Mouse (Mus musculus) heart, adult 11 months (tissue): ENCODE results near the gene Agpat4.

Source experiments
- DNase-seq: peaks from one replicate; pipeline ENCODE4 v3.0.0; 2022

The Agpat4 gene

GRCm38 (mm10) chr17:12232724-12233123, 114.2 kb downstream of the Agpat4 start:
- DNase-seq: no peak

GRCm38 (mm10) chr17:12240701-12241100, 122.2 kb downstream of the Agpat4 start:
- DNase-seq: peak; percentile 72

DNA sequence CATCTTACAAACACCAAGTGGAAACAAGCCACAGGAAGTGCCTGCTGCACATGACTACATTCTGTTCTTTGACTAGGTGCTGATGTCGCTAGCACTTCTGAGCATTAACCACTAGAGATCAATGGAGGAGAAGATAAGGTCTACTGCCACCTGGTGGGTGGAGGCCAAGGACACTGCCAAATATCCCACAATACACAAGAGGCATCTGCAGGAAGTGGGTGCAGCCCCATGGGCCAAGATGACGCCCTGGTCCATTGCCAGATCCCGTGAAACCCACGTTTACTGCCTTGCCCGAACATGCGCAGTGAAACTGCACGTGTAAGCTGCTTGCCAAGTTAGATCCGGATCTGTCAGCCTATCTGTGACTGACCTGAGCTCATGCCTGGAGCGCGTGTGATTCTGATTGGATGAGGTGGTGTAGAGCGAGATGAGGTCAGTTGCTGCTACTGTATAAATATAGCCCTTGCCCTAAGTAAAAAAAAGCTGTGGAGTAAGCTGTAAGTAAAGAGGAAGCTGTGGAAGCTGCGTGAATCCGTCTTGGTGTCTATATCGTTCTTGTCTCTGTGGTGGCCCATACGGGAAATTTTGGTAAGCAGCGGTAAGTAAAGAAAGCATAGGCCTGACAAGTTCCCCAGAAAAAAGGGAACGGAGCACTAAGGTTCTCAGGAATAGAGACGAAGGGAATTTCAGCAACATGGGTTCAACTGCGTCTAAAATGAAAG, 131.4 kb downstream of the Agpat4 start:
- peak; percentile 97 for DNase-seq

- peak; percentile 74 for DNase-seq
These were observed 132.1 kb downstream of the Agpat4 start for GRCm38 (mm10) chr17:12250581-12250980.

DNA sequence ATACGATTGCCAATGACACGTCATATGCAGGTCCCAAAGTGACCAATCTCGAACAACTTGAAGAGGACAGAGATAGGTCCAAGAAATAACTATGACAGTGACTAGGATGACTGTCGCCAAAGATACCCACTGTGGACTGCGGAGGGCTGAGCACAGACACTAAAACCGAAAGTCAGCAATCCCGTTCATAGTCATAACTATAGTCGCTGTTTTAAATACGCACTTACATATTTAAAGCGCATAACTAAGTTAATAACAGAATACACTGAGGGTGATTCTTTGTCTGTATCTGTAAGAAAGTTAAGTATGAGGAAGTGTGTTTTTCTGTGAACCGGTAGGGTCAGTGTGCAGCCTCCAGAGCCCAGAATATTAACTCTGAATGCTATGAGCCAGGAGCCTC, 137.6 kb downstream of the Agpat4 start:
- no peak for DNase-seq

GRCm38 (mm10) chr17:12258517-12258916, 140.0 kb downstream of the Agpat4 start:
- no peak for DNase-seq

GRCm38 (mm10) chr17:12259957-12260356, 141.5 kb downstream of the Agpat4 start:
- DNase-seq: peak; percentile 95

- DNase-seq: no peak
These were observed 142.9 kb downstream of the Agpat4 start for GRCm38 (mm10) chr17:12261376-12261775.

GRCm38 (mm10) chr17:12261887-12262286, 143.4 kb downstream of the Agpat4 start:
- DNase-seq: no peak

GRCm38 (mm10) chr17:12262851-12263250, 144.3 kb downstream of the Agpat4 start:
- DNase-seq: peak; percentile 61

DNA sequence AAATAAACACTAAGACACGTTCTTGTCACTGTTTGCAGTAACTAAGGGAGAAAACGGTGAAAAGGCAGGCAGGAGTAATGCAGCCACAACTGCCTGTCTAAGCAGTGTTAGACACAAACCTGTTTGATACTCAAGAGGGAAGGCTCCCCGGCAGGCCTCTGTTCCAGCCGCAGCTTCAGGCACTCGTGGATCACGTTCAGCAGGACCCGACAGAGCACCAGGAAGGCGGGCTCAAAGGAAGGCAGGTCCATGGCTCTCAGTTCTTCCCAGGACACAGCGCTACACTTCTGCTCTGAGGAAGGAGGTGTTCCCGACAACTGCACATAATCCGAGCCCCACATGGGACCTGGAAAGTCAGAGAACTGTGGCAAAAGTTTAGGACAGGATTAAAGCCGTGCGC, 145.3 kb downstream of the Agpat4 start:
- DNase-seq: no peak

- no peak for DNase-seq
These were observed 145.8 kb downstream of the Agpat4 start for GRCm38 (mm10) chr17:12264293-12264692.

DNA sequence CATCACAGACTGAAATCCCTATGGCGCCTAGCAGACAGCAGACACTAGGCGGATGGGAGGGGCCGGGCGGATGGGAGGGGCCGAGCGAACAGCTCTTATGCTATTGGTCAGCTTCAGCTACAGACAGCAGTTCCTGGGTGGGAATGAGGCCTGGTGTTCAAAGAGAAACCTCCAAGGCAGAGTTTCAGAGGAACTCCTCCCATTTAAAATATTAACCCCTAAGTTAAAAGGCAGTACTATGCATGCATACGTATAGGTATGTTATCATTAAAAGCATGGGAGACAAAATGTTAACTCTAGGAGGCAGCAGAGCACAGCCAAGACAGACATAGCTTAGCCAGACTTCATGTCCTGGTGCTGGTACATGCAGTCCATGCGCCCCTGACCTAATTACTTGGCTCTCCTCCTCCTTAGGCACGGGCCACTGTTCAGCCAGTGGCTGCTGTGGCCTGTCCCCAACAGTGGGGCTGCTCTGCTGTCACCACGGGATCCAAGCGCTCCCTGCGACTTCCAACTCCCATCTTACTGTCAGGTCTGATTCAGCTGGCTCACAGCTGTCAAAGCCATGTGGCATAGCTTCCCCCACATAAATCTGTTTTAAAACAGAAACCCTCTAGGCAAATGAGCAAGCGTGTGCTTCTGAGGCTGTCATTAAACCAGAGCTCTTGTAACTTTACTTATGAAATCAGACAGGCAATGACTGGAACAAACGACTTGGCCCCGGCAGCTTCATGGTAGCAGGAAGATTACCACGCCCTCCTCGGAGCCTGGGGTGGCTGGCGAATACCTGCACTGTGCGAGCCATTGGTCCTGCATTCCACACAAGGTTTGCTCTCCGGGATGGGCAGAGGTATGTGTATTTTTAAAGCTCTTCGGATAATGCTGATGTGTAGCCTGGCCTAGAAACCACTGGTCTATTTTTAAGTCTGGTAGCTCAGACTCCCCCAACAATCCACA, 147.7 kb downstream of the Agpat4 start:
- DNase-seq: peak; percentile 95

DNA sequence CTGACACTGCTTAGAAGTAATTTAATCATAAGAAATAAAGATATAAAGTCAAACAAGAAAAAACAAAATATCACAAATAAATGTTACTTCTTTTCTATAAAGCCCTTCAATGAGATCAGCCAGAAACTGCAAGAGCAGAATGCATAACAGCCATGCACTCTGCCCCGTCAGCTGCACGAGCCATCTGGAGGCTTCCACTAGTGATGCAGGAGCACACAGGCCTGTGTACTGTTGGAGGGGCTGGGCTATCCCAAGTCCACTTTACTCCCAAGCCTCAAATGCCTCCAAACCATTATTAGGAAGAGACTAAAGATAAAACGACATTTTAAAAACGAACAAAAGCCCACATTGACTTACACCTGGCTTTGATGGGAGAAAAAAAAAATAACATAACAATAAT, 149.6 kb downstream of the Agpat4 start:
- peak; percentile 57 for DNase-seq

GRCm38 (mm10) chr17:12268538-12268937, 150.0 kb downstream of the Agpat4 start:
- DNase-seq: peak; percentile 91
